Mouse (Mus musculus) thymus, adult 2 months (tissue): Measurements from ENCODE around the gene Prpf38b.

Experiments
- CTCF ChIP-seq: fragments of 200-500 bp; IDR thresholded peaks from 2 replicates; pipeline ENCODE4 v1.5.1; 2012; ENCODE audit warnings: mild to moderate bottlenecking, control low read depth, low read length, moderate library complexity, borderline replicate concordance; ENCODE audit not compliant: control insufficient read depth, poor library complexity, insufficient read depth; ENCODE audit errors: extremely low read depth
- POLR2A ChIP-seq: fragments of 200-500 bp; IDR thresholded peaks from 2 replicates; pipeline ENCODE4 v1.6.1; 2012; ENCODE audit warnings: mild to moderate bottlenecking, low read length, control low read depth, moderate library complexity; ENCODE audit not compliant: control insufficient read depth, poor library complexity, insufficient read depth; ENCODE audit errors: extremely low read depth

- TF ChIP-seq CTCF (no peak), POLR2A (no peak)
Observed at GRCm38 (mm10) chr3:108920442-108921070, 9.0 kb upstream of the Prpf38b start.
